Mouse (Mus musculus) stomach, embryonic 15.5 days (tissue): ENCODE data around the gene Rbms3. TPM values are rescaled to one million over a fixed set of nuclear protein-coding genes. Genes with fewer than 3 reads are reported as not detected.

Source experiments
- ATAC-seq: fragments of 200-750 bp; cut with Nextera tagmentation; 2 replicates; pipeline ENCODE4 v1.8.0; 2017; ENCODE audit warnings: low read depth, moderate number of reproducible peaks, moderate TSS enrichment; ENCODE audit not compliant: insufficient read depth, low FRiP score
- H3K27ac ChIP-seq: fragments of 300-500 bp; sonication (generic); 2 replicates; pipeline ENCODE4 v1.5.1; 2015; ENCODE audit warnings: mild to moderate bottlenecking, inconsistent platforms
- H3K27me3 ChIP-seq: fragments of 300-500 bp; sonication (generic); replicated peaks from 2 replicates; pipeline ENCODE4 v1.6.1; 2015; ENCODE audit warnings: inconsistent platforms
- H3K36me3 ChIP-seq: fragments of 300-500 bp; sonication (generic); 2 replicates; pipeline ENCODE4 v1.6.1; 2015; ENCODE audit warnings: inconsistent platforms
- H3K4me1 ChIP-seq: fragments of 300-500 bp; sonication (generic); 2 replicates; pipeline ENCODE4 v1.6.1; 2015; ENCODE audit warnings: inconsistent platforms
- H3K4me2 ChIP-seq: fragments of 300-500 bp; sonication (generic); 2 replicates; pipeline ENCODE4 v1.6.1; 2015; ENCODE audit warnings: mild to moderate bottlenecking, inconsistent platforms
- H3K4me3 ChIP-seq: fragments of 300-500 bp; sonication (generic); replicated peaks from 2 replicates; pipeline ENCODE4 v1.5.1; 2015; ENCODE audit warnings: inconsistent platforms
- H3K9ac ChIP-seq: fragments of 300-500 bp; sonication (generic); 2 replicates; pipeline ENCODE4 v1.6.1; 2015; ENCODE audit warnings: inconsistent platforms
- H3K9me3 ChIP-seq: fragments of 300-500 bp; sonication (generic); 2 replicates; pipeline ENCODE4 v1.6.1; 2016; ENCODE audit warnings: inconsistent platforms
- WGBS: fragments of 180-500 bp; shearing (Covaris S2); methylation state at CpG from one replicate; pipeline ENCODE4 v1.1.7; 2015; 5-methylcytosine and 5-hydroxymethylcytosine counted together
- polyA plus RNA-seq: library from polyadenylated mRNA; unstranded; fragments of >200 nt; fragmentation: Nextera tagmentation; extraction: Ambion mirVana; gene quantifications from 2 replicates; pipeline ENCODE4 v1.2.1, GENCODE M21; 2015

Rbms3 gene
- polyA plus RNA-seq, 1 experiment from 2014 or later, result 64.3 TPM

DNA sequence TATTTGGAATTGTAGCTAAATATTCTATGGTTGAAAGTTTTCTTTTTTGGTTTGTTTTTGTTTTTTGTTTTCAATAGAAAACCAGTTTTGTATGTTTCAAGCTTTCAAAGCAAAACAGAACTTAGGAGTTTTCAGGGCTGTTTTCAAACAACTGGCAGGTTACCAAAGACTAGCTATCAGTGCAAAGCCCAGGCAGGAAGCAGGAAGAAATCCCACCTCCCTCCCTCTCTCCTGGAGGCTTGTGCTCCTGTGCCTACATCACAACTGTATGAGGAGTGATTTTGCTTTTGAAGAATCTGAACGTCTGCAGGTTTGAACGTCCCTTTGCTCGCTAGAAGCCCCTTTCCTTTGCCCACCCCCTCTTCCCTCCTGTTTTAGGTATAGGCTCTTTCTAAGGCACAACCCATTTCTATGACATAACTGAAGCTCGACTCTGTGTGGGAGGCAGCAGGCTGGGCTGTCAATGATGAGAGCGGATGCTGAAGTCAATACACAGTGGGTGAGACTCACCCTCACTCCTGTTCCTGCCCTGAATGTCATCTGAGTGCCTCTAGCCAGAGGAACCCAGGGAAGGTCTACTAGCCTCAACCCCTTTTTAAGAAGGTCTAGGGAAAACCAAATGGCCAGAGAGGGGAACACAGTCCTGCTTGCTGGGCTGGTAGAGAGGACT lies 382.3 kb downstream of the Rbms3 start:
- no peaks in the 10 kb centered on the region for H3K9me3 ChIP-seq
- no peak overlapping the region for H3K9ac ChIP-seq
- H3K4me3 ChIP-seq, result peak overlapping the region; percentile 8; the same call in 1 of the 2 replicates
- ATAC-seq, result no peak
- H3K4me2 ChIP-seq, result peak overlapping the region; percentile 41
- WGBS, result 12% methylated on average over 5 of the region's 5 CpGs
- H3K36me3 ChIP-seq, result no peaks in the 10 kb centered on the region
- H3K4me1 ChIP-seq, result peaks cover 22% of the 10 kb centered on the region
- H3K27me3 ChIP-seq, result no peaks in the 10 kb centered on the region
- peak overlapping the region; percentile 51 for H3K27ac ChIP-seq

DNA sequence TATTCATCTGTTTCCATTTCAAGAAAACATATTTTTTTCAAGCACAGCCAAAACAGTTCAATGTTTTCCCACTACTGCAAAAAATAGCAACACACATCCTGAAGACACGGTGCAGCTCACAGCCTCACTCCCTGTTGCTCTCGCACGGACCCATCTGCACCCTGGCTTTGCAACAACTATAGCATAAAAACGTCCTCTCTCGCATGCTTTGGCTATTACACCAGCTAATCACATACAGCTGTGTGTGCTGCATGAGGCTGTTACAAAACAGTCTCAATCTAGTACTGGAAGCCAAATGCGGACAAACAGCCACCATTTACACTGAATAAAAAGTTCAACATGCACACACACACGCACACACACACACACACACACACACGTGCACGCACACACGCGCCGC lies 383.5 kb downstream of the Rbms3 start:
- Histone ChIP-seq H3K4me2 (peak overlapping the region; percentile 30; the same call in 1 of the 2 replicates), H3K36me3 (peaks cover 6% of the 10 kb centered on the region), H3K9me3 (no peaks in the 10 kb centered on the region), H3K4me1 (peaks cover 22% of the 10 kb centered on the region), H3K27ac (no peak overlapping the region), H3K4me3 (no peak overlapping the region), H3K27me3 (no peaks in the 10 kb centered on the region), H3K9ac (no peak overlapping the region)
- ATAC-seq, result no peak
- WGBS, result 67% methylated on average over 12 of the region's 12 CpGs

DNA sequence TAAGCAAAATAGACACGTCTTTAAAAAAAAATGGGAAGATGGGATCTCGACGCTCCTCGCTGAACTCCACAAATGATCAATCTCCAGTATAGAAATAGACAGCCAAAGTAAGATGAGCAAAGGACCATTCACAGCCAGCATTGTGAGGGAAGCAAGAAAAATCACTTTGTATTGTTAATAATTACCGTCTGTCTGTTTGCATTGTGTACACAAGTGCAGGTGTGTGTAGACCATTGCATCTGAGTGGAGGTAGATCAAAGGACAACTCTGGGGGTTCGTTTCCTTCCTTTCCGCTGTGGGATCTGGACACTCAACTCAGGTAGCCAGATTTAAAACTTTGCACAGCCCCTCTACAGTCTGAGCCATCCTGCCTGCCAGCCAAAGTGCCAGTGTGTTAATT lies 386.3 kb downstream of the Rbms3 start:
- no peak overlapping the region for H3K4me3 ChIP-seq
- 69% methylated on average over 7 of the region's 7 CpGs for WGBS
- H3K36me3 ChIP-seq, result peaks cover 10% of the 10 kb centered on the region
- H3K9me3 ChIP-seq, result no peaks in the 10 kb centered on the region
- no peak overlapping the region for H3K4me2 ChIP-seq
- no peak overlapping the region for H3K27ac ChIP-seq
- H3K27me3 ChIP-seq, result no peaks in the 10 kb centered on the region
- no peak for ATAC-seq
- no peak overlapping the region for H3K9ac ChIP-seq
- peaks cover 17% of the 10 kb centered on the region for H3K4me1 ChIP-seq

DNA sequence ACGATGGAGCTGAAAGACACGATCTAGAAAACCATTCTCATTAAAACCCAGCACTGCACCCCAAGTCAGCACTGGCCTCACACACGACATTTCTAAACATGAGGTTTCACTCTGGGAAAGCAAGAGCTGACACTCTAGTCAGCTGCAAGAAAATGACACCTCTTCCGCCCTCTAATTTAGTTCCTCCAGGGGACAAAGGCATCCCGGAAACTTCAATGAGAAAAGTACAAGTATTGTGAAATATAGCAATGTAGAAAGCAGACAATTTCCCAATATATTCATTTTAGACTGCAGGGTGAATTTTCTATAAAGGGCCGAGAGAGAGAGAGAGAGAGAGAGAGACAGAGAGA lies 395.0 kb downstream of the Rbms3 start:
- 75% methylated on average over 6 of the region's 6 CpGs for WGBS

DNA sequence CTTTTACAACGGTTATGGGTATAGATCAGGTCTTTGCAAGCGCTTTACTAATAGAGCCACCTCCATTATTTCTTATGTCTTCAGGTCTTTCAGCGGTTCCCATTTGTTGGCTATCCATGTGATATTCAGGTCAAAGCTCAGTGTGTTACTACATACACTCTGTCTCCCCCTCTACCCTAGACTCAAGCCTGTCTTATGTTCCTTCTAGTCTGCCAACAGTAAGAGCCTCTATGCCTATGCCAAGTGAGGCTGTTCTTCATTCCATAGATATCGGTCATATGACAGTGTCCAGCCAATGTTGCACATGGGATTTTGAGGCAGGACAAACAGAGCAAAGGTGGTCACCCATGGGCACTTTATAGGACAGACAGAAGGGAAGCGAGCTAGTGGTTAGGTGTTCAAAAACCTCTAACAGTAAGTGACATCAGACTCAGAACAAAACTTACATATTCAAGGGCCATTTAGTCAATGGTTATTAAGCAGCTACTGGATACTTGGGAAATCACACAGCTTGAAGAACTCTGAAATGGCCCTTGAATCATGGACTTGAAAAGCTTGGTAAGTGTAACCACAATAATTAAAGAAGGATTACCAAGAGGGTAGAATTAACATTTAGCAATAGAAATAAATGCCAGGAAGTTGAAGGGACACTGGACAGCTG lies 395.5 kb downstream of the Rbms3 start:
- H3K9me3 ChIP-seq, result no peaks in the 10 kb centered on the region
- no peaks in the 10 kb centered on the region for H3K27me3 ChIP-seq
- WGBS, result 89% methylated on average over 5 of the region's 5 CpGs
- no peak for ATAC-seq
- no peaks in the 10 kb centered on the region for H3K36me3 ChIP-seq
- no peak overlapping the region for H3K4me2 ChIP-seq
- peaks cover 6% of the 10 kb centered on the region; the same call in 1 of the 2 replicates for H3K4me1 ChIP-seq
- H3K27ac ChIP-seq, result no peak overlapping the region
- H3K9ac ChIP-seq, result no peak overlapping the region
- no peak overlapping the region for H3K4me3 ChIP-seq

More for the DNA sequence above, 395.0 kb downstream of the Rbms3 start:
- Histone ChIP-seq H3K4me2 (no peak overlapping the region), H3K27ac (no peak overlapping the region), H3K36me3 (no peaks in the 10 kb centered on the region), H3K9me3 (no peaks in the 10 kb centered on the region), H3K4me3 (no peak overlapping the region), H3K27me3 (no peaks in the 10 kb centered on the region), H3K9ac (no peak overlapping the region), H3K4me1 (peaks cover 6% of the 10 kb centered on the region; the same call in 1 of the 2 replicates)
- ATAC-seq, result no peak

DNA sequence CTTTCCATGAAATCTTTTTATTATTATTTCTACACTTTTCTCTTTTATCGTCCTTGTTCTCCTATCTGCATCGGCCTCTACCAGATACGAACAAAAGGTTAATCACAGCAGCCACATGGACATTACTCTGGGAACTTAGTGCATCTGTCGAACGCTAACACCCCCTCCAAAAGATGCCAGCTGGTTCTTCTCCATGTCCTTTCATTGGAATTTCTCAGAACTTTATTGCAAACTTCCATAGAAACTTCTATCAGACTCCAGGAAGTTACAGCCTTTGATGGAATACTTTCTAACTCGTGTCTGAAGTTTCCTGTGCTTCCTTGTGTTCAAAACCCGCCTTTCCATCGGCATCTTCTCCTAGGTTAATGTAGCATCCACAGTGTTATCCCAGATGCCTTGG lies 407.0 kb downstream of the Rbms3 start:
- H3K27me3 ChIP-seq, result no peaks in the 10 kb centered on the region
- H3K27ac ChIP-seq, result no peak overlapping the region
- H3K36me3 ChIP-seq, result 0 out of 2 replicates have a peak, but pooled peaks cover 7% of the 10 kb centered on the region
- no peak overlapping the region for H3K4me3 ChIP-seq
- ATAC-seq, result no peak
- WGBS, result 53% methylated on average over 8 of the region's 8 CpGs
- no peaks in the 10 kb centered on the region for H3K9me3 ChIP-seq
- H3K4me1 ChIP-seq, result peaks cover 3% of the 10 kb centered on the region; the same call in 1 of the 2 replicates
- H3K4me2 ChIP-seq, result no peak overlapping the region
- no peak overlapping the region for H3K9ac ChIP-seq

DNA sequence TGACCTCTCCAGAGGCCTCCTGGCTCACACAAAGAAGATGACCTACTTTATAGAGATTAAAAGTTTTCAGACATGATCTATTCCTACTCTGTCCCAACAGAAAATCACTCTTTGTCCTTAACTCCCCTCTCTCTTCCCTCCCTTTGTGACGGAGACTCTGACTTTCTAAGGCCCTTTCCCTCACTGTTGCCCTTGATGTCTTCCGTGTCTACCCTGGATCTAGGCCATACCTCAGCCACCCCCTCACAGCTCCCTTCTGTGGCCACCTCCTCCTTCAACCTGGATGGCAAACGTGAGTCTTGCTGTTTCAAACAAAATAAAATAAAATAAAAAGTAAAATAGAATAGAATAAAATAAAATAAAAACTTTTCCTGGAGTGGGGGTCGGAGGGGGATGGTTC lies 408.2 kb downstream of the Rbms3 start:
- ATAC-seq, result no peak
- Histone ChIP-seq H3K36me3 (0 out of 2 replicates have a peak, but pooled peaks cover 3% of the 10 kb centered on the region), H3K27ac (no peak overlapping the region), H3K27me3 (no peaks in the 10 kb centered on the region), H3K4me1 (peaks cover 4% of the 10 kb centered on the region; the same call in 1 of the 2 replicates), H3K9me3 (no peaks in the 10 kb centered on the region), H3K4me3 (no peak overlapping the region), H3K4me2 (no peak overlapping the region), H3K9ac (no peak overlapping the region)
- WGBS, result 74% methylated on average over 4 of the region's 4 CpGs

DNA sequence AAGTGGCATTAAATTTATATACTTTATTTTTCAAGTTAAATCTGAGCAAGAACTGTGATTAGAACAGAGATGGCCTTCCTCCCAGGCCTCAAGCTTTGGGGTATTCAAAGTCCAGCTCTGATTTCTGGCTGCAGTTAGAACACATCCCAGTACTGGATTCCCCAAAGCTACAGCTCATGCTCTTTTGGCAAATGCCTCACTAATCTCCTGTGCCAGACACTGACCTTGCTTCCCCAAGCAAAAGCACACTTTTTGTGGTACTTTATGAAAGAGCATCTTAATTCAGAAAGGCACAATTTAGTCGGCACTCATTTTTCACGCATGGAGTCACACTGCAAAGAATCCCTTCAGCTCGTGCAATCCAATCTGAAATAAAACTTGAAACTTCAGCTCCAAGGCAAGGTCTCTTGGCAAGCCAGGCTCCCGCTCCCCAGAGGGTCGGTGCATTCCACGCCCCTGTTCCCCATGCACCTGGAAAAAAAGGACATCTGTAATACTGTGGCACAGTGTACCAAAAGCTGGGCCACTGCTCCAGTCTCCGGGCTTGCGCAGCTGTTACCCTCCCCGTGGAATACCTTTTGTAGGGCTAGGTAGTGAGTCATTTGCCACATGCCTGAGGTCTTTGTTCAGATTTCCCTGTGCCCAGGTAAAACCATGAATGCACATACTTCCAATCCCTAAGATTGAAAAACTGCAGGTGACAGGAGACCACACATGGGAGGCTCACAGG lies 413.5 kb downstream of the Rbms3 start:
- Histone ChIP-seq H3K9me3 (no peaks in the 10 kb centered on the region), H3K4me1 (0 out of 2 replicates have a peak, but pooled peaks cover 3% of the 10 kb centered on the region), H3K27ac (no peak overlapping the region), H3K27me3 (no peaks in the 10 kb centered on the region), H3K4me3 (no peak overlapping the region), H3K36me3 (no peaks in the 10 kb centered on the region), H3K9ac (no peak overlapping the region), H3K4me2 (no peak overlapping the region)
- 74% methylated on average over 9 of the region's 9 CpGs for WGBS
- ATAC-seq, result no peak

DNA sequence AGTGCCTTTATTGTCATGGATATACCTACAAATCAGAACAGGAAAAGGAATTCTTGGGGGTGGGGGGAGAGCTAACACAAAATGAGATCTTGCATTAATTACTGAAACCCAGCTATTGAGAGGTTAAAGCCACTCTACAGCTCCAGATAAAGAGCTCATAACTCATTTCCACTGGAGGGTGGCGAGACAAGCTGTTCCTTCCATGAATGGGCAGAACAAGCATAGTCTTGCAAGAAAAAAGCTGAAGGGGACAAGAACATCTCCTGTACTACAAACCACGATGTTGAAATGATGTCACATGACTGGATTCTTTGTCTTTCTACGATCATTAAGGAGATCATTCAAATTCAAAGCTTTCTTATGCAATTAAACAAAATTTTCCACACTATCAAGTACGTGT lies 417.7 kb downstream of the Rbms3 start:
- 58% methylated on average over 4 of the region's 4 CpGs for WGBS
- no peak overlapping the region for H3K4me3 ChIP-seq
- H3K9me3 ChIP-seq, result no peaks in the 10 kb centered on the region
- no peak overlapping the region for H3K27ac ChIP-seq
- H3K27me3 ChIP-seq, result no peaks in the 10 kb centered on the region
- no peak overlapping the region for H3K4me2 ChIP-seq
- no peak overlapping the region for H3K9ac ChIP-seq
- 0 out of 2 replicates have a peak, but pooled peaks cover 5% of the 10 kb centered on the region for H3K4me1 ChIP-seq
- ATAC-seq, result no peak
- no peaks in the 10 kb centered on the region for H3K36me3 ChIP-seq

DNA sequence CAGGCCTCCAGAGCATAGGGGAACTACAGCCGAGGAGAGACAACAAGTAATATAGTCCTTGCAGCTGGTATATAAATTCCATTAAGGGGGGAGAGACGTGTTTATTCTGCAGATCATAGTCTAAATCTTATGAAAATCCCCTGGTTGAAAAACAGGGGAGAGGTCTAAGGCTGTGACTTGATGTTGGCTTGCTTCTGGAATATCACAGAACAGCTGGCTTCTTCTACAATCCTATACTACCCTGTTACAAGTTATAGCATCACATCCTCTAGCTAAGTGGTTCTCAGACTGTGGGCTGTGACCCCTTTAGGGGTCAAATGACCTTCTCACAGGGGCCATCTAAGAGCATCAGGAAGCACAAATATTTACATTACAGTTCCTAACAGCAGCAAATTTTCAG lies 419.4 kb downstream of the Rbms3 start:
- H3K4me1 ChIP-seq, result 0 out of 2 replicates have a peak, but pooled peaks cover 2% of the 10 kb centered on the region
- no peaks in the 10 kb centered on the region for H3K27me3 ChIP-seq
- H3K36me3 ChIP-seq, result no peaks in the 10 kb centered on the region
- WGBS, result 29% methylated on average over 2 of the region's 2 CpGs
- H3K9me3 ChIP-seq, result no peaks in the 10 kb centered on the region
- no peak overlapping the region for H3K27ac ChIP-seq
- no peak overlapping the region for H3K4me3 ChIP-seq
- no peak overlapping the region for H3K9ac ChIP-seq
- ATAC-seq, result no peak
- H3K4me2 ChIP-seq, result no peak overlapping the region

DNA sequence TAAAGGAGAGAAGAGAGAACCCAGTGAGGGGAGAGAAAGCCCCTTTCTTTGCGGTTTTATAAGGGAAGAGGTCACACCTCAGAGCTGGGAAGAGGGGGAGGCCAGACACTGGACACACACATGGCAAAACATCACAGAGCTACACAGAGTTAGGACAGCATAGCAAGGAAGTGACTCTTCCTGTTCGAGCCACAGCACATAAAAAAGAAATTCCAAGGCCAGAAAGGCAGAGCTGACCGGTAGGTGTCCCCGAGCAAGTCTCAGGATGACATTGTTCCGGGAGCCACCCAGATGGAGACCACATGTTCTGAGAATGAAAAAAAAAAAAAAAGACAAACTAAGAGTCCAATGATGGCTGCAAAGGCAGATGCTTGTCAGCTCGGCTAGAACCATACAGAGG lies 424.3 kb downstream of the Rbms3 start:
- WGBS, result 60% methylated on average over 6 of the region's 6 CpGs
- Histone ChIP-seq H3K9me3 (no peaks in the 10 kb centered on the region), H3K4me2 (no peak overlapping the region), H3K27me3 (no peaks in the 10 kb centered on the region), H3K9ac (no peak overlapping the region), H3K27ac (no peak overlapping the region), H3K4me3 (no peak overlapping the region), H3K4me1 (0 out of 2 replicates have a peak, but pooled peaks cover under 1% of the 10 kb centered on the region), H3K36me3 (no peaks in the 10 kb centered on the region)
- ATAC-seq, result no peak
